Mouse (Mus musculus): ENCODE results near the gene Atp6v0a4. TPM values are rescaled to one million over a fixed set of nuclear protein-coding genes. Genes with fewer than 3 reads are reported as not detected.

Atp6v0a4 gene
- total RNA-seq (2021): 1 to 10 TPM; 4.6 to 5.3 TPM

DNA sequence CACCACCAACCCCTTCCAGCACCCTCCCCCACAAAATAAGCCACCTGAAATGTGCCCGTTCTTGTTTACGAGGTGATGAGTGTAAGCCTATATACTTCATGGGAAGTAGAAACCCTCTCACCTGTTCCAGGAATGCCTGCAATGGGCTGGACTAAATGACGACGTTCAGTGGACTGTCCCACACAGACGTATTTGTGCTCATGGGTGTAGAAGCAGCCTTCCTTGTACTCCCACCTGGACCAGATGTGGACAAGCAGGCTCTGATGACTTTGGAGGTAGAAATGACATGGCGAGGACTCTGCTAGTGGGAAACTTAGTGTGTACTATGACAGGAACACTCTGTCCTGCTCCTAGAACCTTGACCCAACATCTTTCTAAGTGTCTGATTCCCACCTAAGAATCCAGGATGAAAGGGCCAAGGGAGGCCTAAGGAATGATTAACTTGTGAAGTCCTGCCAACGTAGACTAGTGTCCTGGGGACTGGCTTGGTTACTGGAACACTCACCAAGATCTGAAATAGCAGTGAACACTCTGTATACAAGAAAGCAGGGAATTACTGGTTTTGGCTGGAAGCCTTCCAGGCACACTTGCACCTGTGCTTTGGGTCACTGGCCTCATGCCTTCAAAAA lies at the start of gene Atp6v0a4:
Gene Atp6v0a4 (minus strand): TSS at position 380 of the 629 bp plus-strand sequence.
- no peak for DNase-seq (ENCODE audit: extremely low spot score in 1 of 2, low spot score in 2 of 2)
- intact Hi-C loops (cut with DNase I): no loop called here

DNA sequence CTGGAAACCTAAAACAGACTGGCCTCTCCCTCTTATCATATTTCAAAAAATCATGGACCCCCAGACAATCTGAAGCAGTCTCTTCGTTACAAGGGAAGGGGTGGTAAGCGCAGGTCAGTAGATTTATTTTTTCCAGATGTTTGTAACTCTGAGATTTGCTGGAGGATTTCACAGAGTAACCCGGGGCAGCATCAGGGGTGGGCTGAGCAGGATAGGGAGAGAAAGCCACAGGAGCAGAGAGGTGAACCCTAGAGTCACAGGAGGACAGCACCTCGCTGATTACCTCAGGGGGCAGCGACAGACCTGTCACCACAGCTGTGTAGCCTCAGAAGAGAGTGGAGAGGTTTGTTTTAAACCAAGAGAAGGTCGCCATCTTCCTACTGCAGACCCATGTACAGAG lies 41.0 kb upstream of the Atp6v0a4 start:
- intact Hi-C loops (cut with DNase I): no loop called here
- DNase-seq (ENCODE audit: extremely low spot score in 1 of 2, low spot score in 2 of 2): no peak

DNA sequence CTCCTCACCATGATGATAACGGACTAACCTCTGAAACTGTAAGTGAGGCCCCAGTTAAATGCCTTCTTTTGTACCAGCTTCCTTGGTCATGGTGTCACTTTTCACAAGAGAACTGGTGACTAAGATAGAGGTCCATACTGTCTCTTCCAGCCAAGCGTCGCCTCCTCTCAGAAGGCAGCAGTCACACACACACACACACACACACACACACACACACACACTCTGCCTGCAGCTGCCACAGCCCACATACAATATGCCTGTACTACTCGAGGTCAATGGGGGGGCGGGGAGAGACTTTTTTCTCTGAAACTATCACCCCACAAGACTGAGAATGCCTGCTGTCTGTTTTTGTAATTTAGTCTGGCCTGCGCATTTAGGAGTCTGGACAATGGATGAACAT lies 40.3 kb upstream of the Atp6v0a4 start:
- DNase-seq (ENCODE audit: extremely low spot score in 1 of 2, low spot score in 2 of 2): peak in 1 of 2 experiments; percentile 37
- intact Hi-C loops (cut with DNase I): loop anchor here (5.0 kb wide), 1 partner anchor 88 kb away; the partner anchor contains the start of gene D630045J12Rik

DNA sequence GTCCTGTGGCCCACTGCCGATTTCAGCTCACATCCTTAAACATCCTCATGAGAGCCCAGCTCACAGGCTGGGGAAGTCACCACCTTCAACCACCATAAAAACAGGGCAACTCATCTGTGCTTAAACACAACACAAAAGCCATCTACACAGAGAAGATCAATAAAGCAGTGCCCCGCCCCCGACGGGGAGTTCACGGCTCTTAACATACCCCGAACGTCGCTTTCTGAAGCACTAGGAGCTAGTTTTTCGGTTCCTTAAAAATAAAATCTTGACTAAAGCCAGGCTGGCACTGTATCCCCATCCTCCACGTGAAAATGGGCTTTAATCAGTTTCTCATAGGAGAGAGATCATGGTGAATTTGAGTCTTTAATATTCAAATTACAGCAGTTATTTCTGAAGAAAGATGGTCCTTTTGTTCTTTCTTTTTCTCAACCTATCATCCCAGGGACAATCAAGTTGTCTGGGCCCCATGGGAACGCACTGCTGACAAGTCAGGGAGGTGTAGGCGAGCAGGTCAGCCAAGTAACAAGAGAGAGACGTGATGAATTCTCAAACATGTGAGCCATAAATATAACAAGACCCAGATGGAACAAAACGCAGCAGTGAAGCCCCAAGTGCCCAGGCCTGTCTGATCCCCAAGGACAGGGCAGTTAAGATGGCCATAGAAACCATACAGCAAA lies 38.6 kb upstream of the Atp6v0a4 start:
- intact Hi-C loops (cut with DNase I): loop anchor here (5.0 kb wide), 1 partner anchor 89 kb away; the partner anchor contains the start of gene D630045J12Rik
- no peak for DNase-seq (ENCODE audit: extremely low spot score in 1 of 2, low spot score in 2 of 2)

GRCm38 (mm10) chr6:38160556-38160955 lies 36.2 kb upstream of the Atp6v0a4 start:
- intact Hi-C loops (cut with DNase I): loop anchor here (2.0 to 5.0 kb wide), 2 partner anchors 92 to 166 kb away; partner anchors contain the start of gene D630045J12Rik

DNA sequence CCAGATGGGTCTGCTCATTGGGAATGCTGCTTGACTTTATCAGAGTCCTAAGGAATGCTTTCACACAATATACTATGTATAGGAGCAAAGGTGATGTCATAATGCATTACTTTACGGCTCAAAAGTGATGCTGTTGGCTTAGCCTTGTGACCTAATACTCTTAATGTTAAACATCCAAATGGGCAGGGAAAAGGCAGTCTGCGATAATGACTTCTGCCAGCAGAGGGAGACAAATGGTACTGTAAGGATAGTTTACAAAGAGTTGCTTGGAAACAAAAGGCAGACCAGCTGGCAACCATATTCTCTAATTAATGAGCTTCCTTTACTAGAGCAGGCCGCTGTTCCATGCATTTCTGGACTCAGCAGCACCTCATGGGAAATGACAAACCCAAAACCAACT lies 35.7 kb upstream of the Atp6v0a4 start:
- peak; percentile 79 to 82 for DNase-seq (ENCODE audit: extremely low spot score in 1 of 2, low spot score in 2 of 2)
- intact Hi-C loops (cut with DNase I): loop anchor here (2.0 to 5.0 kb wide), 2 partner anchors 92 to 167 kb away; partner anchors contain the start of gene D630045J12Rik

More at GRCm38 (mm10) chr6:38160556-38160955, 36.2 kb upstream of the Atp6v0a4 start:
- no peak for DNase-seq (ENCODE audit: extremely low spot score in 1 of 2, low spot score in 2 of 2)

DNA sequence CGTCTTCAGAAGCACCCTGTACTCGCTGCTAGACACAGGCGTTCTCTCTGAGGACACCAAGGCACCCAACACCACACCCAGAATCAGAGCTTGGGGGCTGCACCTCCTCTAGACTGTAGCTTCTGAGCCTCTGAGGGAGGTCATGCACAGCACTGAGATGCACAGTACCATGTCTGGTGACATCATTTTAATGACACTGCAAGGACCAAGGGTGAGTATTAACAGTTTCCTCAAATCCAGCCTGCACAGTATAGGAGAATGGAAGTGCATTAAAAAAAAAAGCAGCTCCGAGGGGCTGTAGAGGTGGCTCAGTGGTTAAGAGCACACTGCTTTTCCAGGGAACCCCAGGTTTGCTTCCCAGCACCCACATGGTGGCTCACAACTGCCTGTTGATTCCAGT lies 35.2 kb upstream of the Atp6v0a4 start:
- intact Hi-C loops (cut with DNase I): no loop called here
- no peak for DNase-seq (ENCODE audit: extremely low spot score in 1 of 2, low spot score in 2 of 2)

DNA sequence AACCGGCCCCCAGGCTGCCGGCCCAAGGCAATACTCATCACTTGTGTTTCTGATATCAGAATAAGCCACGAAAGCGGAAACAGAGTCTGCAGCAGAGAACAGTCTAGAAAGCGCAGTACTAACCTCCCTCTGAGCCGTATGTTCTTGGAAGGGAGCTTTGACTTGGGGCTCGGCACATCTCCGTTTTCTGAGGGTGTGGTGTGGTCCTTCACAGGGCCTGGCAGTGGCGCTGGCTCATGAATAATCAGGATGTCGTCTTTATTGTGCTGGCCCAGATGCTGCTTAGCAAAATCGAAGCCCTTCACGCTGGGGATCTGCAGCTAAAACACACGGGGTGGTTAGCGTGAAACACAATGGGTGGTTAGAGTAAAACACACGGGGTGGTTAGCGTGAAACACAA lies 33.5 kb upstream of the Atp6v0a4 start:
- DNase-seq (ENCODE audit: extremely low spot score in 1 of 2, low spot score in 2 of 2): no peak

GRCm38 (mm10) chr6:38156204-38156603 lies 31.8 kb upstream of the Atp6v0a4 start:
- intact Hi-C loops (cut with DNase I): no loop called here
- DNase-seq (ENCODE audit: extremely low spot score in 1 of 2, low spot score in 2 of 2): no peak

More for the DNA sequence above, 33.5 kb upstream of the Atp6v0a4 start:
- intact Hi-C loops (cut with DNase I): no loop called here

DNA sequence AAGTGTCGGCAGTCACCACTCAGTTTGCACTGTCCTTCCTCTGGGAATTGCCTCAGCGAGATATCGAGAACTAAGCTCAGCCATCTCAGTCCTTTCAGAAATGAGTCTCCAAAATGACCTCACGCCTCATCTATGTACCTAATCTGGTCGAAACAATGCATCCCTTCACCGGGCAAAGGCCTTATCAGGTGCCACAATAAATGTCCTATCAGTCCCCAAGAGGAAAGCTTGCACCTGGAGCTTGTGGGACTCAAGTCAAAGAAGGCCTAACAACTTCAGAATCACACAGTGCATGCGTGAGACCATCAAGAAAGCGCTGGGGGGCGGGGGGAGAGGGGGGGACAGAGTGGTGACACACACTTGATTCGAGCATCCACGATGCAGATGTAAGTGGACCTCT lies 27.9 kb upstream of the Atp6v0a4 start:
- intact Hi-C loops (cut with DNase I): no loop called here
- DNase-seq (ENCODE audit: extremely low spot score in 1 of 2, low spot score in 2 of 2): no peak

DNA sequence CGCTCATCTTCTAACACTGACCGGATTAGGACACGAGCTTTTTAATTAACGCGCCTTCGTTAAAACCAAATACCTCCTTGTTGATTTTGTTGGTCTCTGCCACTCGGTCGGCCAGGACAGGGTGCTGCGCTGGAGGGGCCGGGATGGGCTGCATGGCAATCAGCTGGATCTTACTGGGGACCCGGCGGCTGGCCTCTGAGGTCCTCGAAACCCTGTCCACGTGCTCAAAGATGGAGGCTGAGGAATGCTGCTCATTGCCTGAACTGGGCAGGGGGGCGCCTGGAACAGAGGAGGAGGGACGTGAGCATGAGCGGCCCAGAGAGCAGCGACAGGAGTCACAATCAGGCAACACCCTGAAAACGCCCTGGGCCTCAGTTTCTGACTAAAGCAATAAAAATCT lies 25.1 kb upstream of the Atp6v0a4 start:
- intact Hi-C loops (cut with DNase I): no loop called here
- DNase-seq (ENCODE audit: extremely low spot score in 1 of 2, low spot score in 2 of 2): no peak

- intact Hi-C loops (cut with DNase I): no loop called here
- DNase-seq (ENCODE audit: extremely low spot score in 1 of 2, low spot score in 2 of 2): no peak
These were observed 24.2 kb upstream of the Atp6v0a4 start for GRCm38 (mm10) chr6:38148626-38149025.

DNA sequence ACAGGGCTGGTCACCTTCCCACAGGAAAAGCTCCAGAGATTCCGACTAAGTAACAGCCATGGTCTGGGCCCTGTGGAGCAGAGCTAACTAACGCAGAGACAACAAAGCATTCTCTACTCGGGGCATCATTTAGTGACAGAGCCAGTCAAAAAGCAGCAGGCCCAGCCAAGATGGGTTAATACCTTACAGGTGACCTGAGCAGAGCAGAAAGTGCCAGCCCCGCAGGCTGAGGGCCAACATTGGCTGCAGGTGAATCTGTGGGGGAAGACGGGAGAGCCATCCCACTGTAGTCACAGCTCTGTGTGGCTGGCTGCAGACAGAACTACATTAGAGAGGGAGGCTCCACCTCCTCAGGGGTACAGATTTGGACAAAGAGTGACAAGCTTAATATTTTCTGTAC lies 22.9 kb upstream of the Atp6v0a4 start:
- DNase-seq (ENCODE audit: extremely low spot score in 1 of 2, low spot score in 2 of 2): no peak
- intact Hi-C loops (cut with DNase I): no loop called here

DNA sequence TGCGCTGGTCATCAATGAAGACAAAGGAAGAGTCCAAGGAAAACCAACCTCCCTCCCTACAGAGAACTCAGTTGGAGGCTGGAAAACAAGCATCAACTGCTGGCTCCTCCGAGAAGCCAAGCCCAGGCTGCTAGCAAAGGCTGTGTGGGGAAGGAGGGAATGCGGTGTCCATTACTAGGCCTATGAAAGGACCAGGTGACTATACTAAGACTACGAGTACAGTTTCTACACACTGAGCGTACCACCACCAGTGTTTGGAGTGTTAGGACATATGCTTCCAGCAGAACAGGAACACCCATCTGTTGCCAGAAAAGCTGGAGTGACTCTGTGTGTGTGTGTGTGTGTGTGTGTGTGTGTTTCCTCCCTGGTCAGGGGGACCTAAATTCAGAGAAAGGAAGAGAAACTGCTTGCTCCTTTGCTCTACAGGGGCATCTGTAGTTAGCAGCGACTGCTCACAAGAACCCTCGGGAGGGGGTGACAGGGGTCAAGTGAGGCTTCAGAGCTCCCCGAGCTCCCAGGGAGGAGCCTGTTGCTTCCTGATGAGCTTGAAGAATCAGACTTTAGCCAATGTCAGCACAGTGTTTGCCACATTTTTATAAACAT lies 21.2 kb upstream of the Atp6v0a4 start:
- intact Hi-C loops (cut with DNase I): no loop called here
- DNase-seq (ENCODE audit: extremely low spot score in 1 of 2, low spot score in 2 of 2): peak; percentile 29 to 62

DNA sequence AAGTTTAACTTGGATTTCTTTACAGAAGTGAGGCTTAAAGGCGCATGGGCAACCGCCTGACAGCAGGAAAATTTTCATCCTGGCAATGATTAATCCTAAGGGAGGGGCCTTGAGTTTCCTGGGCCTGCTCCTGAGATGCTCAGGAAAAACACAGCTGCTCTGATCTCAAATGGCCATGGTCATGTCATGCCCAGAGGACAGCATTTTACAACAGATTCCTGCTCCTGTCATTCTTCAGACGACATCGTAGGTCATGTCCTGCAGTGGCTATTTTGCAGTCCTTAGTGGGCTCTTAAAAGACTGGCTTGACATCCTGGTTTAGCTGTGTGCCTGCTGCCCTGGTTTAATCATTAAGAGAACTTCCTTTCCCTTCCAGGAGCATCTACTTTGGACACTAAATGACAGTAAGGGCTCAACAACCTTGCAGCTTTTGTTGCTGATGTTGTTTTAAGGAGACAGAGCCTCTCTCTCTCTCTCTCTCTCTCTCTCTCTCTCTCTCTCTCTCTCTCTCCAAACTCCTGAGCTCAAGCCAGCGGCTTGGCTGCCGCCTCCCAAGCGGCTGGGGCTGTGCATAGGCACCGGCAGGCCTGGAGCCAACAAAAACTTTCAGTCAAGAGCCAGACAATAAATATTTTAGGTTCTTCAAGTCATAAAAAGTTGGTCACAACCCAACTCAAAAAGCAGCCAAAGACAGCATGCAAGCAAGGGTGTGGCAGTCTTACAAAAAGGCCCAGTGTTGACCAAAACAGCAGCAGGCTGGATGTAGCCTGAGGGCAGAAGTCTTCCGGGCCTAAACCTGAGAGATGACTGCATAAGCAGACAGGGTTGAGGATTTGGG lies 20.0 kb upstream of the Atp6v0a4 start:
- intact Hi-C loops (cut with DNase I): no loop called here
- peak in 1 of 2 experiments; percentile 81 for DNase-seq (ENCODE audit: extremely low spot score in 1 of 2, low spot score in 2 of 2)

DNA sequence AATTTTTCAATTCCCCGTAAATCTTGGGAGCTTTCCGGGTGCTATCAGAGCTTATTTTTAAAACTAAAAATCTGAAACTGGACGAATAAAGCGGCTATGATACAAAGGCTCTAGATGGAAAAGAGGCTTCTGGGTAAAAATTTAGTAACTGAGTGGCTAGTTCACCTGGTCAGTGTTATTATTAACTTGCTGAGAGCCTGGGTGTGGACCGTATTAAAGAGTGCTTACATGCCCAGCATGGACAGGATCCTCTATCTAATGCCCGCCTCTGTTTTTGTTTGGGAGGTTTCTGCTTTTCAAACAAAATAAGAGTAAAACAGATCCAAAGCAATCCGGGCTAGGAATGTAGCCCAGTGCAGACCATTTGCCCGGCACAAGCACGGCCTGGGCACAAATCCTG lies 16.0 kb upstream of the Atp6v0a4 start:
- no peak for DNase-seq (ENCODE audit: extremely low spot score in 1 of 2, low spot score in 2 of 2)
- intact Hi-C loops (cut with DNase I): no loop called here

DNA sequence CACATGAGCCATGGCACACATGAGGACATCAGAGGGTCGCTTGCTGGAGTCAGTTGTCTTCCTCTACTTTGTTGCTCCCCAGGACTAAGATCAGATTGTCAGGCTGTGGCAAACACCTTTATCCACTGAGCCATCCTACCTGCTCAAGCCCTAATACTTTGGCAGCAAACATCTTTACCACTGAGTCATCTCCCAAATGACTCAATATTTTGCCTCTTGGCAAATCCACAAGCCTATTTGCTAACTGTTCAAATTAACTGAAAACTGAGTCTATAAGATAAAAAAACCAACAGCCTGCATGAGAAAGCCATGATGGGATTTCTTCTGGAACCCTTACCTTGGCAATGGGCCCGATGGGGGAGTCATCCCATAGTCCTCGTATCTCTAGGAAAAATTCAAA lies 14.7 kb upstream of the Atp6v0a4 start:
- intact Hi-C loops (cut with DNase I): no loop called here

DNA sequence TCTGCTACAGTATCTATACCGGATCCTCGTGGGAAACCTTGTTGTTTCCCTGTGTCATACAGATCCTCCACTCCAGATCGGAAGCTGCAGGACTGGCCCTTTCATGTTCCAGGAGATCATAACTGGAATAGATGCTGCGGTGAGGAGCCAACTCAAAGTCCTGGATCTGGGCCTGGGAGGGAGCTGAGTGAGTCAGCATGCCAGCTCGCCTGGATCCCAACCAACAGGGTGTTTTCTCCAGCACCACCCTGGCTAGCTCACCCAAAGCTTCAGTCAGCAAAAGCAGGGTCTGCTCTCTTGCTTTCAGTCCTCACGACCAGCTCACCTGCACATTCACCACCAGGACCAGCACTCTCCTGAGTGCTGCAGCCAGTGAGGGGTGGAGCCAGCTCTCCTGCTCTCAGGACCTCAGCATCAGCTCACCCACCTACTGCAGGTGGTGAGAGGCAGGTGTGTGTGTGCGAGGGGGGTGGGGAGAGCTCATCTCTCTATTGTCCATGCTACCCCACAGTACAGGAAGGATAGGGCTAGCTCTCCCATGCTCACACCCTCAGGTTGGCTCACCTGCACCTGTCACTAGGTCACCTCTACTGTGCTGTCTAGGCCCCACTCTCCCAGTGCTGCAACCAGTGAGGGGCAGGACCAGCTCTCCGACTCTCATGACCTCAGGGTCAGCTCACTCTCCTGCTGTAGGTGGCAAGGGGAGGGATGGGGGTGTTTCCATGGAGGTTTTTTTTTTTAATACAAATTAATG lies 10.6 kb upstream of the Atp6v0a4 start:
- DNase-seq (ENCODE audit: extremely low spot score in 1 of 2, low spot score in 2 of 2): no peak
- intact Hi-C loops (cut with DNase I): no loop called here

More for the DNA sequence above, 14.7 kb upstream of the Atp6v0a4 start:
- no peak for DNase-seq (ENCODE audit: extremely low spot score in 1 of 2, low spot score in 2 of 2)

Measured in left cerebral cortex, postnatal 10 days (tissue).